Mouse (Mus musculus) cerebellum, postnatal 4 days (tissue): ENCODE results near the gene Rnase13.
A peak's percentile ranks its signal among the peaks of the same experiment; 100 is the strongest.

Source experiments
- DNase-seq, 2 experiments: peaks; one replicate each; pipeline ENCODE4 v3.0.0; 2022; ENCODE audit warnings: low spot score in 2 of 2, mixed read lengths in 1 of 2

Rnase13 gene

GRCm38 (mm10) chr14:51913062-51913959 is 9.3 kb downstream of the Rnase13 start:
- peak; percentile 45 to 60 for DNase-seq

DNA sequence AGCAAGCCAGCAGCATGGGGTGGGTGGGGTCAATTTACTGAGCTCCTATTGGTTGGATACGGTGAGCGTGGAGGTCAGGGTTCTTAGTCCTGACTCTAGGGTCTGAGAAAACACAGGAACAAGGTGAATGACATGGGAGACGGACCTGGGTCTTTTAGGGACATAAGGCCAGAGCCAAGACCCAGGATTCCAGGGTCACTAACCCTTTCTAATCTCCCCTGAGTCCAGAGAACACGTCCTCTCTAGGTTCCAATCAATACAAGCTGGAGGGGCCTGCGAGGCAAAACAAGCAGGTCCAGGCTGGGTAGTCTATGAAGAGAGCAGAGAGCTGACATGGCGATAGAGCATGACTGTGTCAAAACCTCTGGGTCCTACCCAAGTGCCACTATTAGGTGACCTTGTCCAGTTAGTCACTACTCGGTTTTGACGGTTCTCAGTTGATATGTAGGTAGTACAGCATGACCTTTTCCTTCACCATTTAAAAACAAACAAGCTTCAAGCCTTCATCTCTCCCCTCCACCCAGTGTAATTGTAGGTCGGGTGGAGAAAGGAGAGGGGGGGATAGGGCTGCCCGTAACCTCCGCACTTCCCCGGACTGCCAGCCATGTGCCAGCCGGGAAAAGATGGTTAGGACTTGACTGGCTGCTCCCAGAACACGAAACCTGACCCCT is 10.0 kb downstream of the Rnase13 start:
- no peak for DNase-seq

DNA sequence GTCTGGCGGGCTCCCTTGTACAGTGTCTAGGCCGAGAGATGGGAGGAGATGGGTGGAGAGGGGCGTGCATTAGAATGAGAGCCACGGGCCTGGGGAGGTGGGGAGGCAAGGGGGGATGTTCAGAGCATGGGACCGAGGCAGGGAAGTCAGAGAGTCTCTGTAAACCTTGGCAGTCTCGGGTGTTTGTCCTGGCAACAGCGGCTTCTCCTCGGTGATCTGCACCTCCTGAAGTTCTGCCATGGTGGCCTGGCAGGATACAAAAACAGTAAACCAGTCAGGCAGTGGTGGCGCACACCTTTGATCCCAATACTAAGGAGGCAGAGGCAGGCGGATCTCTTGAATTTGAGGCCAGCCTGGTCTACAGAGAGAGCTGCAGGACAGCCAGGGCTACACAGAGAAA is 11.3 kb downstream of the Rnase13 start:
- no peak for DNase-seq

GRCm38 (mm10) chr14:51906102-51906501 is 16.5 kb downstream of the Rnase13 start:
- no peak for DNase-seq

DNA sequence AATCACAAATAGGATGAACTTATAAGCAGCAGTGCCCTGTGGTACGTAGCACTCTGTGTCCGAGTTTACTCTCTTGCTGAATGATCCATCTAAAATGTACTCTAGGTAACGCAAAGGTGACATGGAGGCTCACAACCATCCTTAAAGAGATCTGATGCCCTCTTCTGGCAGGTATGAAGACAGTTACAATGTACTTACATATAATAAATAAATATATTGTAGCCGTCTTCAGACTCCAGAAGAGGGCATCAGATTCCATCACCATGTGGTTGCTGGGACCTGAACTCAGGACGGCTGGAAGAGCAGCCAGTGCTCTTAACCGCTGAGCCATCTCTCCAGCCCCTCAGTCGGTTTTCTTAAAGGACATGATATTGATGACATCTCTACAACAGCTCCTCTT is 17.9 kb downstream of the Rnase13 start:
- DNase-seq = no peak

GRCm38 (mm10) chr14:51903782-51904181 is 18.8 kb downstream of the Rnase13 start:
- DNase-seq = no peak

DNA sequence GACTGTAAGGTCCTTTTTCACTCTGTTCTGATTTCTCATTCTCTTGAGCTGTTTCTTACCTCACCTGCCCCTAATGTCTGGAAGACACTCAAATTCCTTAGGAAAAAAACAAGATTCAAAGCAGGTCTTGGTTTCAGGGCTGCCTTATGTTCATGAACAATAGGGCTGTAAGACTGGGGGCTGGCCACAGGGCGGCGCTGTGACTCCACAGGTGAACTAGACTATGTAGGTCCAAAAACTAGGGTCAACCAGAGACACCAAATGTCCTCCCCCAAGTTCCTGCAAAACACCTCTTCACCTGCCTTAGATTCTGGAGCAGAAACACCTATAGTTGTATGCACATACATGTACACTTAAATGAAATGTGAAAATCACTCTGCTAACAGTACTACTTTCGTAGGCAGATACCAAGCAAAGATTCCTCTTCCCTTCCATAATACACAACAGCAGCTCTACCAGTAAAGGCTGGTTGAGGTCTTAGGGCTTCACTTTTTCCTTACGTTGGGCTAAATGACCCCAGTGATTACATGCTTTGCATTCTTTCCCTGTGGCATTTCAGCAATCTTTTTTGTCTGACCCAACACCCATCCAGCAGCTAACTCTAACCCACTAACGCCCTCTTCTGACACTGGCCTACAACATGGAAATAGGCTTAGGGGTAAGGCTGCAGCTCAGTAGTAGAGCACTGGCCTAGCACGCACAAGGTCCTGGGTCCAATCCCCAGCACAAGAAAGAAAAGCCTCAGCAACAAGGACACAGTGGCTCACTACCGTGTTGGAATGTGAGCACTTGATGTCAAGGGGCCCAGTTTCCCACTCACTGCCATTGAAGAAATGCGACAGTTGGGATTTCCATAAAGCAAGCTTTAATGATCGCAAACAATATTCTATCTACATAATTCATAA is 19.5 kb downstream of the Rnase13 start:
- peak; percentile 85 to 87 for DNase-seq

DNA sequence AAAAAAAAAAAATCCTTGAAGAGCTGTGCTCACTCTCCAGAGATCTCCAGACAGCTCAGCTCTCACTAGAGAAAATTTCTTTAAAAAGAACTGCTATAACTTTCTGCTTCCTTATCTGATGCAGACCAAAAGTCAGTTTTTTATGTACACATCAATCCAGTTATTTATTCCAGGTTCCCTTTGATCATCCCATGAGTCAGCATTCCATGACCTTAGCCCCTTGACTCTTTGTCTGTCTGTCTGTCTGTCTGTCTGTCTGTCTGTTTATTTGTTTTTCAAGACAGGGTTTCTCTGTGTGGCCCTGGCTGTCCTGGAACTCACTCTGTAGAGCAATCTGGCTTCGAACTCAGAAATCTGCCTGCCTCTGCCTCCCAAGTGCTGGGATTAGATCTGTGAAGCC is 23.2 kb downstream of the Rnase13 start:
- DNase-seq = no peak

GRCm38 (mm10) chr14:51896539-51897170 is 25.9 kb downstream of the Rnase13 start:
- DNase-seq = no peak

- DNase-seq = no peak
Observed at GRCm38 (mm10) chr14:51896019-51896418, 26.6 kb downstream of the Rnase13 start.

GRCm38 (mm10) chr14:51895071-51895470 is 27.5 kb downstream of the Rnase13 start:
- DNase-seq = no peak

GRCm38 (mm10) chr14:51893809-51894208 is 28.8 kb downstream of the Rnase13 start:
- DNase-seq = no peak

GRCm38 (mm10) chr14:51893094-51893794 is 29.3 kb downstream of the Rnase13 start:
- DNase-seq = no peak

DNA sequence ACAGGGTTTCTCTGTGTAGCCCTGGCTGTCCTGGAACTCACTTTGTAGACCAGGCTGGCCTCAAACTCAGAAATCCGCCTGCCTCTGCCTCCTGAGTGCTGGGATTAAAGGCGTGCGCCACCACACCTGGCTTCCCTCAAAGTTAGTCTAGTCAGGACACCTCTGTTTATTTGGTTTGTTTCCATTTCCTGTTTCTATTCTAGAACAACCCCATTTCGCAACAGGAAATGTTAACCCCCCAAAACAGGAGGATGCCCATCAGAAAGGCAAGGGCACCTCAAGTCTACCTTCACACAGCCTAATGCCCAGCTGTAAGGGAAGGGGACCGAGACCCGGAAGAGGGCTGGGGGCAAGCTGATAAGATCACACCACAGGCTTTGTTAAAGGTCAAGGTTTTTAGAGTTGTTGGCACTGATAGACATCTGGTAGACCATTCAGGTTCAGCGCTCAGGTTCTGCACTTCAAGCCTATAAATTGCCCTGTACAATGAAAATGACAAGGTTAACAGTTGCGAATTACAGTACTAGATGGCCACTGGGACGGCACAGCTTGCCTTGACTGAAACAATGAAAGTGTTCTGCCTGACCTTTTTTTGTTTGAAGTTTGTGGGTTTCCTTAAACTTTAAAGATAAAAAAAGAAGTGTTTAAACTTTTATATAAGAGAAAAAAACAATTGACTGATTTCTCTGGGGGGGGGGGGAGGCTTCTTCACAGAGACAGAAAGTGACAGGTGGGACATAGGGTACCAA is 30.2 kb downstream of the Rnase13 start, which contains the start of gene Slc39a2:
TSS of gene Slc39a2 (plus strand) at position 699 of the 749 bp plus-strand sequence.
- no peak for DNase-seq

DNA sequence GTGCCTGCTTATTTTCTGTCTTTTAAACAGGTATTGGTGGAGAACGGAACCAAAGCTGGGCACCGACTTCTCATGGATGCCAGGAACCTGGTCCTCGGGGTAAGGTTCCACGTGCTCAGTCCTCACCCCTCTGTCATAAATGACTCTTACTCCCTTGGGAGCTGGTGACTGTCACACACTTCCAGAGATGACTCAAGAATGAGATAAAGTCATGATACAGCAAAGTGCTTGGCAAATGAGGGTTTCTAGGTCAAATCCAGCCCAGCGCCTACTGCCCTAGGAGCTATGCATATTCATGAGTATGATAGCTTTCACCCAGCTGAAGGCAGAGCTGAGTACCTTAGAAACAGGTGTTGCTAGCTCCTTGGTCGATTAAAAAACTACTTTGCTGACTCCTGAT is 32.7 kb downstream of the Rnase13 start:
- no peak for DNase-seq

- no peak for DNase-seq
Observed at GRCm38 (mm10) chr14:51886051-51886450, 36.5 kb downstream of the Rnase13 start.

DNA sequence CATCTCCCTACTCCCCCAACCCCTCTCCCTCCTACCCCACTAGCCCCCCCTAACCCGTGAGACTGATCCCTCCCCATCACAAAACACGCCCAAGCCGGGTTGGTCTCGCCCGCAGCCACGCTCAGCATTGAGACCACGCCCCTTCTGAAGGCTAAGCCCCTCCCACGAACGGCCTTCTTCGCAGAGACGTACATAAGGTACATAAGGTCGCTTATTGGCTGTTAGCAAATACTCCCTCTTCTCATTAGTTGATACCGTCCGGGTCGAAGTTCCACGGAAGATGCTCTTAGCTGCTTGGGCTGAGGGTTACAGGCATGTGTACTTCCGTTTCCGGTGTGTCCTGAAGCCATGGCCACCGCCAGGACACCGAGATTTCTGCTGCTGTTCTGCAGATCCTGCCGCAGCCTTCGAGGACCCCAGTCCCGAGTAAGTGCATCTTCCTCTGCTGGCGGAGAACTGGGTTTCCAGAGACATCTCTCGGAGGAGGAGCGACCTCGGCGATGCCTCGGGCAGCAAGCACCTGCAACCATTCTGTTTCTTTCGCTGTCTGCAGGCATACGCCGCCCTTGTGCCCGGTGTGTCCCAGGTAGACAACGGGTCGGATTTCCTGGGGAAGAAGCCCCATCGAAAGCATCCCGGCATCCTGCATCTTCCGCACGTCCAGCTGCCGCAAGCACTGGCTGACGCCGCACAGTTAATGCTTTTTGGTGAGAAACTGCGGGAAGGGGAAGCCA is 37.8 kb downstream of the Rnase13 start, which contains the start of gene Mettl17:
TSS of gene Mettl17 (plus strand) at position 245 of the 734 bp plus-strand sequence.
- peak; percentile 75 to 92 for DNase-seq

GRCm38 (mm10) chr14:51884031-51884544 is 38.5 kb downstream of the Rnase13 start:
- no peak for DNase-seq

DNA sequence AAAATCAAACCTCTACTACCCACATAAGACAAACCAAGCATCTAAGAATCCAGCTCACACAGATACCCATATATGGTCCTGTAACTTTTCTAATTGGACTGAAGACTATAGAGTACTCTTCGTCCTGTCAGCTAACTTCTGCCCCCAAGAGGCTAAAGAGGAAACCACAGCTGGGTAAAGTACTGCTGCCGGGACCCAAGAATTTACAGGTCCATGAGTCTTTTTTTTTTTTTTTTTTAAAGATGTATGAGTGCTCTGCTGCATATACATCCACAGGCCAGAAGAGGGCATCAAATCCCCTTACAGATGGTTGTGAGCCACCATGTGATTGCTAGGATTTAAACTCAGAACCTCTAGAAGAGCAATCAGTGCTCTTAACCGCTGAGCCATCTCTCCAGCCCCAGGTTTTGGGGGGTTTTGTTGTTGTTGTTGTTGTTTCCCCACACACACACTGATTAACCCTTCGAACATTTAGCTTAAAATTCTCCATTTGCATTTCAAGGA is 39.0 kb downstream of the Rnase13 start:
- peak; percentile 40 to 76 for DNase-seq
